Mouse (Mus musculus): ENCODE measurements around the gene Usp36.

- TF ChIP-seq GATA1 (IDR thresholded peaks at IDR 0.05; ENCODE audit: borderline replicate concordance, low read length), result no peak
- no peak for TF ChIP-seq FLI1 (IDR thresholded peaks at IDR 0.05; ENCODE audit: low read length)
These were observed 79.1 kb downstream of the Usp36 start for GRCm38 (mm10) chr11:118210962-118211361.
